20 mouse cellular contexts compared by ENCODE assay signal in genomic region chr12:83864501-83864900, GRCm38 (mm10). TPM values are rescaled to one million over a fixed set of nuclear protein-coding genes. Genes with fewer than 3 reads are reported as not detected.
DNase-seq lines count a peak whose midpoint lies in the region; ATAC-seq and TF ChIP-seq lines count a peak whose summit lies in the region.
"Had no signal": no experiment of that assay in that cellular context is flagged by ENCODE, and none has a peak within 500 bp of the region (broad histone marks: within the 10 kb centered on the region; RNA-seq: fewer than 3 reads in every experiment).

No protein-coding gene starts in this region.

- H3K9me3 ChIP-seq in hindbrain, postnatal 0 days (ENCODE audit: low read length) = no peaks in the 10 kb centered on the region
- H3K9me3 ChIP-seq in hindbrain, embryonic 14.5 days (ENCODE audit: control insufficient read depth, low read length) = peaks cover 4% of the 10 kb centered on the region; the same call in 1 of the 2 replicates
- H3K9me3 ChIP-seq: embryonic facial prominence, embryonic 12.5 days; kidney, embryonic 15.5 days had no signal

- H3K27ac ChIP-seq in hindbrain, postnatal 0 days = no peak overlapping the region
- no peak overlapping the region for H3K27ac ChIP-seq in hindbrain, embryonic 14.5 days
- H3K27ac ChIP-seq: embryonic facial prominence, embryonic 12.5 days; kidney, embryonic 15.5 days; liver, embryonic 15.5 days had no signal

- DNase-seq in hindbrain, postnatal 0 days (ENCODE audit: low spot score) = no peak
- no peak for DNase-seq in hindbrain, embryonic 14.5 days (ENCODE audit: low spot score)
- peak; percentile 40 for DNase-seq in A20 (ENCODE audit: low read depth, low spot score)
- DNase-seq in Patski (ENCODE audit: low read depth, low spot score) = no peak
- DNase-seq in adrenal gland, adult 2 months = no peak
- DNase-seq in thymus, postnatal 25 days = no peak
- no peak for DNase-seq in frontal cortex, postnatal 36 days (ENCODE audit: low spot score in 2 of 2)
- DNase-seq: cerebellum, adult 2 months; heart, postnatal 10 days; layer of hippocampus, postnatal 36 days; lung, postnatal 10 days; right cerebral cortex, postnatal 4 days; thymus, postnatal 4 days had no signal

- WGBS in hindbrain, postnatal 0 days = 90% methylated on average over 1 of the region's 1 CpGs
- 97% methylated on average over 1 of the region's 1 CpGs for WGBS in hindbrain, embryonic 14.5 days

- POLR2A ChIA-PET in Patski (lab: Charles Lee) = no interaction called here

- no peak overlapping the region for H3K4me2 ChIP-seq in hindbrain, postnatal 0 days (ENCODE audit: low read depth, low read length)
- no peak overlapping the region for H3K4me2 ChIP-seq in hindbrain, embryonic 14.5 days (replicated peaks)
- H3K4me2 ChIP-seq: embryonic facial prominence, embryonic 12.5 days; heart, embryonic 11.5 days; kidney, embryonic 15.5 days; liver, embryonic 15.5 days had no signal

- no peak overlapping the region for H3K4me3 ChIP-seq in hindbrain, postnatal 0 days (ENCODE audit: low read length)
- H3K4me3 ChIP-seq in hindbrain, embryonic 14.5 days (replicated peaks; ENCODE audit: low read length) = no peak overlapping the region
- H3K4me3 ChIP-seq: embryonic facial prominence, embryonic 12.5 days; erythroblast, embryonic 14.5 days; kidney, embryonic 15.5 days; liver, embryonic 15.5 days had no signal

- H3K4me1 ChIP-seq in hindbrain, postnatal 0 days (ENCODE audit: insufficient read depth, low read length) = no peaks in the 10 kb centered on the region
- no peaks in the 10 kb centered on the region for H3K4me1 ChIP-seq in hindbrain, embryonic 14.5 days (replicated peaks; ENCODE audit: control insufficient read depth, insufficient read depth, low read length)
- H3K4me1 ChIP-seq: kidney, embryonic 15.5 days had no signal

- in situ Hi-C loops in Patski (cut with MboI; ENCODE audit: low pct_unique_long_range_greater_than_20kb) = no loop called here

- no peaks in the 10 kb centered on the region for H3K36me3 ChIP-seq in hindbrain, postnatal 0 days (ENCODE audit: insufficient read depth, low read length)
- H3K36me3 ChIP-seq in hindbrain, embryonic 14.5 days (replicated peaks; ENCODE audit: control insufficient read depth, insufficient read depth) = no peaks in the 10 kb centered on the region

- peak; percentile 5; the same call in 1 of the 2 replicates for TF ChIP-seq CTCF in hindbrain, postnatal 0 days (IDR thresholded peaks at IDR 0.05; ENCODE audit: low read depth)
- TF ChIP-seq CTCF in Patski (IDR thresholded peaks at IDR 0.05) = peak; percentile 18

- ATAC-seq in hindbrain, postnatal 0 days = no peak
- no peak for ATAC-seq in hindbrain, embryonic 14.5 days (ENCODE audit: low FRiP score)
- ATAC-seq in Patski = no peak
- peak; percentile 83 for ATAC-seq in megakaryocyte progenitor cell, adult 5-6 weeks (replicated peaks; ENCODE audit: poor library complexity)
- ATAC-seq: forebrain, embryonic 16.5 days had no signal

- H3K27me3 ChIP-seq in hindbrain, postnatal 0 days (ENCODE audit: insufficient read depth, low read length) = no peaks in the 10 kb centered on the region
- no peaks in the 10 kb centered on the region for H3K27me3 ChIP-seq in hindbrain, embryonic 14.5 days (ENCODE audit: control insufficient read depth, insufficient read depth, low read length)
- H3K27me3 ChIP-seq in Patski = no peaks in the 10 kb centered on the region
- H3K27me3 ChIP-seq: embryonic facial prominence, embryonic 12.5 days; kidney, embryonic 15.5 days; liver, embryonic 15.5 days had no signal

- CTCF ChIA-PET in Patski (lab: Charles Lee) = no interaction called here

- no peak overlapping the region for H3K9ac ChIP-seq in hindbrain, postnatal 0 days (replicated peaks; ENCODE audit: low read length)
- no peak overlapping the region for H3K9ac ChIP-seq in hindbrain, embryonic 14.5 days
- H3K9ac ChIP-seq: embryonic facial prominence, embryonic 12.5 days; kidney, embryonic 15.5 days; liver, embryonic 15.5 days had no signal

RNA-seq across cellular contexts. Expression of gene Numb, which starts 57.2 kb away (rescaled TPM):
- 16.7 and 17.7 TPM in 2 replicates for total RNA-seq in hindbrain, postnatal 0 days (2014; rRNA removed)
- 10.7 and 12.1 TPM in 2 replicates for polyA plus RNA-seq in hindbrain, postnatal 0 days (2015; fragmentation: Nextera tagmentation; extraction: Ambion mirVana)
- 16.0 and 17.7 TPM in 2 replicates for polyA plus RNA-seq in hindbrain, embryonic 14.5 days (2014; fragmentation: Nextera tagmentation; extraction: Ambion mirVana)
- polyA plus RNA-seq in Patski (2021) = 30.9 TPM
- 15.9 and 19.3 TPM in 2 replicates for total RNA-seq in megakaryocyte progenitor cell, adult 5-6 weeks (2015)
- 12.6 and 26.8 TPM in 2 replicates for total RNA-seq in megakaryocyte progenitor cell, adult 5-6 weeks (2017)
- 10 to 100 TPM; 49.9 to 53.8 TPM for total RNA-seq in adrenal gland, adult 2 months (2021)
- polyA plus RNA-seq in adrenal gland, adult 2 months (2012; rRNA removed) = 68.9 and 69.9 TPM in 2 replicates
